Mouse (Mus musculus) C2C12 (cell line): ENCODE results near the gene Gm49601. TPM values are rescaled to one million over a fixed set of nuclear protein-coding genes. Genes with fewer than 3 reads are reported as not detected.

Experiments
- H3K27me3 ChIP-seq: one replicate; pipeline ENCODE4 v1.6.1; 2011; ENCODE audit not compliant: control insufficient read depth, insufficient read depth, insufficient read length
- H3K36me3 ChIP-seq: one replicate; pipeline ENCODE4 v1.6.1; 2011; ENCODE audit not compliant: control insufficient read depth, insufficient read depth
- H3K4me3 ChIP-seq: one replicate; pipeline ENCODE4 v1.5.1; 2011; ENCODE audit warnings: mild to moderate bottlenecking, control low read depth; ENCODE audit not compliant: poor library complexity, insufficient read depth, severe bottlenecking
- H3K79me2 ChIP-seq: one replicate; pipeline ENCODE4 v1.6.1; 2011; ENCODE audit not compliant: control insufficient read depth, insufficient read depth
- H3K79me3 ChIP-seq: one replicate; pipeline ENCODE4 v1.6.1; 2011; ENCODE audit warnings: low read depth, control low read depth
- H3ac ChIP-seq: one replicate; pipeline ENCODE3; 2011; ENCODE audit warnings: low read depth; ENCODE audit not compliant: control insufficient read depth, insufficient read length
- CEBPB ChIP-seq: IDR thresholded peaks from one replicate; pipeline ENCODE4 v1.6.1; 2011; ENCODE audit warnings: low read depth, mild to moderate bottlenecking, control low read depth, moderate library complexity
- CTCF ChIP-seq: IDR thresholded peaks from one replicate; pipeline ENCODE4 v1.5.1; 2011; ENCODE audit not compliant: control insufficient read depth, insufficient read depth, insufficient read length
- FOSL1 ChIP-seq: IDR thresholded peaks from one replicate; pipeline ENCODE4 v1.8.0; 2011; ENCODE audit warnings: mild to moderate bottlenecking, low read length; ENCODE audit not compliant: poor library complexity, insufficient read depth, severe bottlenecking
- MAX ChIP-seq: IDR thresholded peaks from one replicate; pipeline ENCODE4 v1.6.1; 2011; ENCODE audit warnings: mild to moderate bottlenecking, control low read depth
- MYOD1 ChIP-seq: IDR thresholded peaks from one replicate; pipeline ENCODE4 v1.6.1; 2011; ENCODE audit warnings: low read depth; ENCODE audit not compliant: control insufficient read depth, insufficient read length
- MYOG ChIP-seq: IDR thresholded peaks from one replicate; pipeline ENCODE4 v1.6.1; 2011; ENCODE audit not compliant: control insufficient read depth, insufficient read length; ENCODE audit errors: extremely low read depth
- USF1 ChIP-seq: IDR thresholded peaks from one replicate; pipeline ENCODE4 v1.6.1; 2011; ENCODE audit warnings: low read depth, mild to moderate bottlenecking, control low read depth, moderate library complexity
- polyA plus RNA-seq: library from polyadenylated mRNA; unstranded; fragments of >200 nt; fragmentation: generic; extraction: Trizol; gene quantifications from one replicate; pipeline ENCODE4 v1.2.1, GENCODE M21; 2012; ENCODE audit warnings: missing spikeins

Gene Gm49601
- polyA plus RNA-seq, 1 experiment, result 5.3 TPM

- Histone ChIP-seq H3K4me3 (no peak overlapping the region), H3K27me3 (no peaks in the 10 kb centered on the region), H3K36me3 (no peaks in the 10 kb centered on the region), H3K79me3 (no peaks in the 10 kb centered on the region), H3ac (no peak overlapping the region), H3K79me2 (no peaks in the 10 kb centered on the region)
- TF ChIP-seq CTCF (no peak), MYOG (no peak), FOSL1 (no peak), USF1 (no peak), MYOD1 (no peak), CEBPB (no peak), MAX (no peak)
Observed at GRCm38 (mm10) chr16:18653290-18654160, 27.3 kb upstream of the Gm49601 start.

GRCm38 (mm10) chr16:18649126-18649525 lies 22.9 kb upstream of the Gm49601 start:
- no peaks in the 10 kb centered on the region for H3K36me3 ChIP-seq
- H3K79me3 ChIP-seq, result no peaks in the 10 kb centered on the region
- H3K4me3 ChIP-seq, result no peak overlapping the region
- no peaks in the 10 kb centered on the region for H3K79me2 ChIP-seq
- H3ac ChIP-seq, result no peak overlapping the region
- no peaks in the 10 kb centered on the region for H3K27me3 ChIP-seq
- TF ChIP-seq CEBPB, result no peak
- TF ChIP-seq FOSL1, result no peak
- TF ChIP-seq MAX, result no peak
- no peak for TF ChIP-seq MYOD1
- TF ChIP-seq CTCF, result no peak
- TF ChIP-seq MYOG, result no peak
- no peak for TF ChIP-seq USF1

- no peaks in the 10 kb centered on the region for H3K79me2 ChIP-seq
- no peaks in the 10 kb centered on the region for H3K27me3 ChIP-seq
- no peaks in the 10 kb centered on the region for H3K36me3 ChIP-seq
- no peak overlapping the region for H3K4me3 ChIP-seq
- H3K79me3 ChIP-seq, result no peaks in the 10 kb centered on the region
- H3ac ChIP-seq, result no peak overlapping the region
- no peak for TF ChIP-seq MYOD1
- TF ChIP-seq CTCF, result no peak
- TF ChIP-seq CEBPB, result no peak
- TF ChIP-seq MAX, result no peak
- no peak for TF ChIP-seq USF1
- no peak for TF ChIP-seq FOSL1
- TF ChIP-seq MYOG, result no peak
Observed at GRCm38 (mm10) chr16:18645329-18645728, 19.1 kb upstream of the Gm49601 start.

- no peaks in the 10 kb centered on the region for H3K36me3 ChIP-seq
- H3K79me2 ChIP-seq, result no peaks in the 10 kb centered on the region
- no peak overlapping the region for H3K4me3 ChIP-seq
- no peak overlapping the region for H3ac ChIP-seq
- TF ChIP-seq CEBPB (no peak), FOSL1 (no peak), MAX (no peak), MYOG (no peak), USF1 (no peak), CTCF (no peak), MYOD1 (no peak)
- no peaks in the 10 kb centered on the region for H3K79me3 ChIP-seq
- H3K27me3 ChIP-seq, result no peaks in the 10 kb centered on the region
Observed at GRCm38 (mm10) chr16:18644485-18644884, 18.3 kb upstream of the Gm49601 start.

- no peaks in the 10 kb centered on the region for H3K27me3 ChIP-seq
- TF ChIP-seq MAX (no peak), CTCF (no peak), MYOG (no peak), CEBPB (no peak)
- no peak overlapping the region for H3ac ChIP-seq
- H3K79me3 ChIP-seq, result no peaks in the 10 kb centered on the region
- H3K36me3 ChIP-seq, result no peaks in the 10 kb centered on the region
- H3K4me3 ChIP-seq, result no peak overlapping the region
- no peaks in the 10 kb centered on the region for H3K79me2 ChIP-seq
Observed at GRCm38 (mm10) chr16:18643406-18643998, 17.3 kb upstream of the Gm49601 start.

GRCm38 (mm10) chr16:18642897-18643296 lies 16.7 kb upstream of the Gm49601 start:
- Histone ChIP-seq H3K79me3 (no peaks in the 10 kb centered on the region), H3K27me3 (no peaks in the 10 kb centered on the region), H3K79me2 (no peaks in the 10 kb centered on the region), H3K36me3 (no peaks in the 10 kb centered on the region), H3ac (no peak overlapping the region), H3K4me3 (no peak overlapping the region)
- TF ChIP-seq USF1 (no peak), CTCF (no peak), FOSL1 (no peak), MYOD1 (no peak), MAX (no peak), MYOG (no peak), CEBPB (no peak)
